In the genomic region with DNA sequence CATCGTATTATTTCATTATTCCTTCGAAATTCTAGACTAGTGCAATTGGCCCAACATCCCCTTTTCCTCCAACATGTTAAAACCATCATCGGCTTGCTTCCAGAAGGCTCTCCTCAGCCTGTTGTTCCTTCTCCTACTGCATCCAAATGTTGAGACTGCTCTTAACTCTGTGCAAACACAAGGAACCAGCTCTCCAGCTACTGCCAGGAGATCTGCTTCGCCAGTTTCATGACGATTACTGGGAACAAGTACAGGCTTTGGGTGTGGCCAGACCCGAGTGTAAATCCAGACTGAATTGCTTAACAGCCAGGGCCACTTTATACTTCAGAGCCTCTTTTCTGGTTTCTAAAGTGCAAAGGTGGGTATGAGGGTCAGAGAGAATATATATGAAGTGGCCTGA, we compare ENCODE assay signal across 16 mouse cellular contexts.
A peak's percentile ranks its signal among the peaks of the same experiment; 100 is the strongest.
DNase-seq lines count a peak whose midpoint lies in the region; ATAC-seq lines count a peak whose summit lies in the region.
"Had no signal": no experiment of that assay in that cellular context is flagged by ENCODE, and none has a peak within 500 bp of the region (broad histone marks: within the 10 kb centered on the region; RNA-seq: fewer than 3 reads in every experiment).

No protein-coding gene starts in this region.

- no peaks in the 10 kb centered on the region for H3K4me1 ChIP-seq in intestine, embryonic 15.5 days (replicated peaks)
- H3K4me1 ChIP-seq in embryonic facial prominence, embryonic 10.5 days = no peaks in the 10 kb centered on the region
- H3K4me1 ChIP-seq: liver, embryonic 15.5 days had no signal

- H3K9ac ChIP-seq in intestine, embryonic 15.5 days = no peak overlapping the region
- H3K9ac ChIP-seq: liver, embryonic 15.5 days; midbrain, embryonic 12.5 days had no signal

- no peaks in the 10 kb centered on the region for H3K9me3 ChIP-seq in intestine, embryonic 15.5 days
- H3K9me3 ChIP-seq in embryonic facial prominence, embryonic 10.5 days = no peaks in the 10 kb centered on the region
- H3K9me3 ChIP-seq: liver, embryonic 15.5 days; midbrain, embryonic 12.5 days had no signal

- H3K27me3 ChIP-seq in intestine, embryonic 15.5 days (replicated peaks) = no peaks in the 10 kb centered on the region
- H3K27me3 ChIP-seq in embryonic facial prominence, embryonic 10.5 days (replicated peaks; ENCODE audit: low read depth, poor library complexity, severe bottlenecking) = no peaks in the 10 kb centered on the region
- H3K27me3 ChIP-seq: liver, embryonic 15.5 days; midbrain, embryonic 12.5 days; Patski had no signal

- H3K36me3 ChIP-seq in intestine, embryonic 15.5 days = 0 out of 2 replicates have a peak, but pooled peaks cover 5% of the 10 kb centered on the region
- H3K36me3 ChIP-seq in embryonic facial prominence, embryonic 10.5 days (replicated peaks) = peaks cover 73% of the 10 kb centered on the region

- peak; percentile 15; the same call in 1 of the 2 replicates for ATAC-seq in intestine, embryonic 15.5 days
- ATAC-seq: hindbrain, embryonic 16.5 days; Patski had no signal

- no peak overlapping the region for H3K4me3 ChIP-seq in intestine, embryonic 15.5 days (replicated peaks)
- no peak overlapping the region for H3K4me3 ChIP-seq in embryonic facial prominence, embryonic 10.5 days
- H3K4me3 ChIP-seq: liver, embryonic 15.5 days; midbrain, embryonic 12.5 days had no signal

- no peak overlapping the region for H3K4me2 ChIP-seq in intestine, embryonic 15.5 days (replicated peaks)
- H3K4me2 ChIP-seq: liver, embryonic 15.5 days; midbrain, embryonic 12.5 days had no signal

- peak; percentile 24 for DNase-seq in layer of hippocampus, adult 9-11 months
- no peak for DNase-seq in layer of hippocampus, postnatal 25 days (ENCODE audit: extremely low spot score in 1 of 2, low spot score in 1 of 2)
- peak; percentile 64 for DNase-seq in gastrocnemius, postnatal 25 days
- peak; percentile 77 for DNase-seq in lung, postnatal 25 days (ENCODE audit: low spot score)
- no peak for DNase-seq in embryonic facial prominence, embryonic 10.5 days (ENCODE audit: low spot score)
- DNase-seq in left cerebral cortex, adult 8-10 months (ENCODE audit: low spot score in 2 of 2) = no peak
- DNase-seq: adrenal gland, postnatal 25 days; cerebellum, adult 18-20 months; kidney, postnatal 14 days; right cerebral cortex, adult 18-20 months; thymus, postnatal 25 days had no signal

- H3K27ac ChIP-seq in intestine, embryonic 15.5 days = no peak overlapping the region
- no peak overlapping the region for H3K27ac ChIP-seq in embryonic facial prominence, embryonic 10.5 days (replicated peaks)
- H3K27ac ChIP-seq: liver, embryonic 15.5 days; midbrain, embryonic 12.5 days had no signal

- WGBS in intestine, embryonic 15.5 days = 74% methylated on average over 6 of the region's 6 CpGs
- 87% methylated on average over 6 of the region's 6 CpGs for WGBS in embryonic facial prominence, embryonic 10.5 days

Comparison
In these comparisons a context has a peak if more than half of its experiments do, and no peak if none do; other contexts are left out.
1. DNase-seq: peak in layer of hippocampus, adult 9-11 months (single experiment), gastrocnemius, postnatal 25 days (single experiment) and lung, postnatal 25 days (single experiment); none in layer of hippocampus, postnatal 25 days (0 of 2), embryonic facial prominence, embryonic 10.5 days (single experiment) and left cerebral cortex, adult 8-10 months (0 of 2).